Mouse (Mus musculus): ENCODE measurements around the gene Ttk.

DNA sequence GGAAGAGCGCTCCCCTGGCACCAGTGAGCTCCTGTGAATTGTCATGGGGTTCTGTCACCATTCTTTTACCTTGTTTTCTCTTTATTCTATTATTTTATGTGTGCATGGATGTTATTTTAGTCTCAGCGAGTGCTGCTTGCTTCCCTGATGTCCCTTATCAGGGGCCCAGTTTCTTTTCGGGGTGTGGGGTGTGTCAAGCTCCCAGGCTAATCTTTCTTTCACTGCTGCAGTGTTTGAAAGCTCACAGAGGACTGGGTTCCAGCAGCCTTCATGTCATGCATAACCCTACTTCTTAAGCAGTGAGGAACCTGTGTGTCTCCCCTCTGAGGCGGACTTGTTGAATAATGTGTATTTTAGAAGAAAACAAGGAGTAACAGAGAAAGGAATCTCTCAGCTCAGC, 30.7 kb downstream of the Ttk start:
- TF ChIP-seq GATA1 (IDR thresholded peaks at IDR 0.05; ENCODE audit: low read length) = no peak
- TF ChIP-seq TAL1 (IDR thresholded peaks at IDR 0.05; ENCODE audit: low read length) = no peak

All from erythroblast, embryonic 14.5 days (primary cell).